Mouse (Mus musculus): Measurements from ENCODE around the gene Glis2. TPM values are rescaled to one million over a fixed set of nuclear protein-coding genes. Genes with fewer than 3 reads are reported as not detected.

Glis2 gene
- 9.2 and 10.5 TPM in 2 replicates for polyA plus RNA-seq (2015; fragmentation: Nextera tagmentation; extraction: Ambion mirVana)

DNA sequence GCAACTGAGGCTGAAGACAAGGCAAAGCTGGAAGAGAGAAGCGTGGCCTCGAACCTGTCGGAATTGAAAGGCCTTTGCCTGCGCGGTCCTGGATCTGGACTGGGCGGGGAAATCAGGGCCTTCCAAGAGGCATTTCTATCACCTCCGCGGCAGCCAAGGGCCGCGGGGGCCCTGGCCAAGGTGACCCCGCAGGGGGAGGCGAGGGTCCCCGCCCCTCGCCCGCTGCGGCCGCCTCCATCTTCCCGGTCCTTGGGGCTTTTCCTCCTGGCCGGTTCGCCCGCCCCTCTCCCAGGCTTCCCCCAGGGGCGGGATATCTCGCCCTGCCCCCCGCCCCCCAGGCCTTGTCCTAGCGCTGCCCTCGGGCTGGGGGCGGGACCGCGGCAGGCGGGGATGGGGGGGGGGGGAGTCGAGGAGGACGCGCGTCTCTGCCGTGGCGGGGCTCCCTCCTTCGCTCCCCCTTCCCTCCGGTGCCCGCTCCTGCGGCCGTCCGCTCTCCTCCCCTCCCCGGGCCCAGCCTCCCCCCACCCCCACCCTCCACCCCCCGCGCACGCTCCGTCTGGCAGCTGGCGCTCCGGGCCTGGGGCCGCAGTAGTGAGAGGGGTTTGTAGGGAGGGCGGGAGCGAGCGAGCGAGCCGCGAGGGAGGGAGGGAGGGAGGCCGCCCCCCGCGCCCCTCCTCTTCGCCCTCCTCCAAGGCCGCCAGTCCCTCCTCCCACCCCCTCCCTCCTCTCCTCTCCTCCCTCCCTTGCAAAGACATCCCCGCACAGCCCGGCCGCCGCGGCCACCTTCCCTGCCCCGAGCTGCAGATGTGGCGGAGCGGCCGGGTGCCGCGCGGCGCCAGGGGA, at the start of gene Glis2:
Glis2 (plus strand) TSS at position 743 of the 843 bp plus-strand sequence.
- no peak for TF ChIP-seq CTCF (IDR thresholded peaks at IDR 0.05; ENCODE audit: low read depth)

DNA sequence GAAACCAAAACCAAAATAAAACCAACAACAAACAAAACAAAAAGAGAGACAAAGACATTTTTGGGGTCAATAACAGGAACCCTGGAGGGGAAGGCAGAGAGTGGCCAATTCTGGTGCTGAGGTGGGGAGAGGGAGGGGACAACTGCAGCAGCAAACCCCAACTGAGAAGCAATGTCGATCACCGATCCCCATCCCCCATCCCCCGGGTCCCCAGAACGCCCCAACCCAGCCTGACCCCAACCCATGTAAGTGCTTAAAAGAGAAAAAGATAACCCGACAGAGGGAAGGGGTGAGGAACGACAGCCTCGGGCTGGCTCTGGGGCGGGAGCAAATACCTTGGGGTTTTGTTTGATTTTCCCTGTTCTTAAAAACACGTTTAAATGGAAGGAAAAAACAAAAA, 49.7 kb upstream of the Glis2 start:
- WGBS = 73% methylated on average over 9 of the region's 9 CpGs
- no peak overlapping the region for H3K27ac ChIP-seq (ENCODE audit: low read depth, low read length)
- H3K9ac ChIP-seq (ENCODE audit: low read depth, low read length) = no peak overlapping the region
- no peak for TF ChIP-seq CTCF (IDR thresholded peaks at IDR 0.05; ENCODE audit: low read depth)
- H3K4me3 ChIP-seq (ENCODE audit: low read depth, low read length) = no peak overlapping the region
- H3K9me3 ChIP-seq (ENCODE audit: control insufficient read depth) = no peaks in the 10 kb centered on the region
- H3K4me1 ChIP-seq (replicated peaks; ENCODE audit: control insufficient read depth, insufficient read depth, low read length) = 0 out of 2 replicates have a peak, but pooled peaks cover 3% of the 10 kb centered on the region
- no peaks in the 10 kb centered on the region for H3K27me3 ChIP-seq (replicated peaks; ENCODE audit: control insufficient read depth, insufficient read depth, low read length)
- H3K36me3 ChIP-seq (ENCODE audit: control insufficient read depth, insufficient read depth) = peaks cover 25% of the 10 kb centered on the region
- peak overlapping the region; percentile 13; the same call in 1 of the 2 replicates for H3K4me2 ChIP-seq (replicated peaks; ENCODE audit: low read depth)
- ATAC-seq = no peak

More for the DNA sequence above, at the start of gene Glis2:
- H3K9ac ChIP-seq (ENCODE audit: low read depth, low read length) = peak within 1 kb of the TSS; percentile 80
- peak within 1 kb of the TSS; percentile 96 for H3K4me2 ChIP-seq (replicated peaks; ENCODE audit: low read depth)
- H3K27me3 ChIP-seq (replicated peaks; ENCODE audit: control insufficient read depth, insufficient read depth, low read length) = no peaks in the 10 kb centered on the region
- peaks cover 3% of the 10 kb centered on the region; the same call in 1 of the 2 replicates for H3K4me1 ChIP-seq (replicated peaks; ENCODE audit: control insufficient read depth, insufficient read depth, low read length)
- H3K4me3 ChIP-seq (ENCODE audit: low read depth, low read length) = peak within 1 kb of the TSS; percentile 72
- H3K9me3 ChIP-seq (ENCODE audit: control insufficient read depth) = no peaks in the 10 kb centered on the region
- WGBS = 1% methylated on average over 18 of the region's 74 CpGs
- ATAC-seq = peak; percentile 53
- H3K36me3 ChIP-seq (ENCODE audit: control insufficient read depth, insufficient read depth) = no peaks in the 10 kb centered on the region
- H3K27ac ChIP-seq (ENCODE audit: low read depth, low read length) = peak within 1 kb of the TSS; percentile 75

DNA sequence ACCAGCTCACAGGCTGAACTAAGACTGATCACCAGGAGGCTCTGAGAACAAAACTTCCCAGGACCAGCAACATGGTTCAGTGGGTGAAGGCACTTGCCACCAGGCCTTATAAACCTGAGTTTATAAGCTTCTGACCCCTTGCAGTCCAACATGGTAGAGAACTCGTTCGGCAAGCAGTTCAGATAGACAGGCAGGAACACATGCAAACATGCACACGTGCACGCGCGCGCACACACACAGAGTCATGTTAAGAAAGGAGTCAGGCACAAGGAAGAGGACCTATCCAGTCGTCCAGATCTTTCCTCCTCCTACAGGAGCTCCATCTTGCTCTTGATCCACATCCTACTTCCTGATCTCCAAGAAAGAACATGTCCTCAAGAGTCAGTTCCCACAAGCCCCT, 47.7 kb upstream of the Glis2 start:
- no peak overlapping the region for H3K4me2 ChIP-seq (replicated peaks; ENCODE audit: low read depth)
- no peak overlapping the region for H3K4me3 ChIP-seq (ENCODE audit: low read depth, low read length)
- H3K9me3 ChIP-seq (ENCODE audit: control insufficient read depth) = no peaks in the 10 kb centered on the region
- H3K9ac ChIP-seq (ENCODE audit: low read depth, low read length) = no peak overlapping the region
- no peak for ATAC-seq
- 94% methylated on average over 8 of the region's 8 CpGs for WGBS
- H3K4me1 ChIP-seq (replicated peaks; ENCODE audit: control insufficient read depth, insufficient read depth, low read length) = 0 out of 2 replicates have a peak, but pooled peaks cover 3% of the 10 kb centered on the region
- no peak for TF ChIP-seq CTCF (IDR thresholded peaks at IDR 0.05; ENCODE audit: low read depth)
- H3K27ac ChIP-seq (ENCODE audit: low read depth, low read length) = no peak overlapping the region
- H3K36me3 ChIP-seq (ENCODE audit: control insufficient read depth, insufficient read depth) = peaks cover 25% of the 10 kb centered on the region
- no peaks in the 10 kb centered on the region for H3K27me3 ChIP-seq (replicated peaks; ENCODE audit: control insufficient read depth, insufficient read depth, low read length)

DNA sequence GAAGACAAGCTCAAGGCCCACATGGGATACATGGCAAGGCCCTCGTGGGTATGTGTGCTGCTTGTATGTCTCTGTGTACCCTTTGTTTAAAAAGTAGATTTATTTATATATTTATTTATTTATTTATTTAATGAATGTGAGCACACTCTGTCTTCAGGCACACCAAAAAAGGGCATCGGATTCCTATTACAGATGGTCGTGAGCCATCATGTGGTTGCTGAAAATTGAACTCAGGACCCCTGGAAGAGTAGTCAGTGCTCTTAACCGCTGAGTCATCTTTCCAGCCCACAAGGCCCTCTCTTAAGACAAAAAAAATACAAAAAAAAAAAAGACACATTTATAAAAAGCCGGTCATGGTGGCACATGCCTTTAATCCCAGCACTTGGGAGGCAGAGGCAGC, 46.9 kb upstream of the Glis2 start:
- no peak for TF ChIP-seq CTCF (IDR thresholded peaks at IDR 0.05; ENCODE audit: low read depth)
- Histone ChIP-seq H3K36me3 (ENCODE audit: control insufficient read depth, insufficient read depth) (peaks cover 25% of the 10 kb centered on the region), H3K4me1 (replicated peaks; ENCODE audit: control insufficient read depth, insufficient read depth, low read length) (peaks cover 4% of the 10 kb centered on the region; the same call in 1 of the 2 replicates), H3K27me3 (replicated peaks; ENCODE audit: control insufficient read depth, insufficient read depth, low read length) (no peaks in the 10 kb centered on the region), H3K4me3 (ENCODE audit: low read depth, low read length) (no peak overlapping the region), H3K9me3 (ENCODE audit: control insufficient read depth) (no peaks in the 10 kb centered on the region), H3K27ac (ENCODE audit: low read depth, low read length) (no peak overlapping the region), H3K9ac (ENCODE audit: low read depth, low read length) (no peak overlapping the region), H3K4me2 (replicated peaks; ENCODE audit: low read depth) (no peak overlapping the region)
- WGBS = 82% methylated on average over 5 of the region's 5 CpGs
- ATAC-seq = no peak

DNA sequence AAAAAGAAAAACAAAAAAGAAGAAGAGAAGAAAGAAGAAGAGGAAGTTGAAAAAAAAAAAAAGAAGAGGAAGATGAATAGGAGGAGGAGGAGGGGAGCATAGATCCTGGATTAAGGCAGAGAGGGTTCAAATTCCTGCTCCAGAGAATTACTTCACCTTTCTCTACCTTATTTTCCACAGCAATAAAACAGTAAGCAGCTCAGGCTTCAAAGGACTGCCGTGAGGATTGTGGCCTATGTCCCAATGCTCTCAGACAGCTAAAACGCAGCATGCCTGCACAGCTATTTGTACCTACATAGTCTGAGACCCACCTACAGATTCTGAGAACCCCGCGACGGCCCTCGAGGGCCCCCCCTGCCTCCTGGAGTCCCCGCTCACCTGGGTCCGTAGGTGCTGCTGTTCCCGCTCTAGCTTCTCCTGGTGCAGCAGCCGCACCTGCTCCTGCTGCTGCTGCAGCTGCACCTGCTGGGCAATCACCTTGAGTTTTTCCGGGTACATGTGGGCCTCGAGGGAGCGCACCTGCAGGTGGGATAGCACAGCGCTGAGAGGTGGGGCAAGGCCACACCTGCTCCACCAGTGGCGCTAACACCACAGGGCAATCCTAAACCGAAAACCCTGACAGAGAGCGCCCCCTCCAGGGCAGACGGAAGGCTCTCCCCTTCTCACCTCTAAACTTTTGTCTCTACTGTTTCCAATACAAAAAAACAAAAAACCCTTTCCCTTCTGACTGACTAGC, 45.4 kb upstream of the Glis2 start:
- Histone ChIP-seq H3K4me2 (replicated peaks; ENCODE audit: low read depth) (peak overlapping the region; percentile 43), H3K9ac (ENCODE audit: low read depth, low read length) (no peak overlapping the region), H3K9me3 (ENCODE audit: control insufficient read depth) (no peaks in the 10 kb centered on the region), H3K36me3 (ENCODE audit: control insufficient read depth, insufficient read depth) (peaks cover 25% of the 10 kb centered on the region), H3K4me3 (ENCODE audit: low read depth, low read length) (0 out of 2 replicates have a peak overlapping the region, but pooled peaks have one; percentile 1), H3K4me1 (replicated peaks; ENCODE audit: control insufficient read depth, insufficient read depth, low read length) (peaks cover 14% of the 10 kb centered on the region), H3K27me3 (replicated peaks; ENCODE audit: control insufficient read depth, insufficient read depth, low read length) (no peaks in the 10 kb centered on the region), H3K27ac (ENCODE audit: low read depth, low read length) (peak overlapping the region; percentile 37)
- WGBS = 41% methylated on average over 18 of the region's 18 CpGs
- ATAC-seq = peak; percentile 95
- peak; percentile 80 for TF ChIP-seq CTCF (IDR thresholded peaks at IDR 0.05; ENCODE audit: low read depth)

DNA sequence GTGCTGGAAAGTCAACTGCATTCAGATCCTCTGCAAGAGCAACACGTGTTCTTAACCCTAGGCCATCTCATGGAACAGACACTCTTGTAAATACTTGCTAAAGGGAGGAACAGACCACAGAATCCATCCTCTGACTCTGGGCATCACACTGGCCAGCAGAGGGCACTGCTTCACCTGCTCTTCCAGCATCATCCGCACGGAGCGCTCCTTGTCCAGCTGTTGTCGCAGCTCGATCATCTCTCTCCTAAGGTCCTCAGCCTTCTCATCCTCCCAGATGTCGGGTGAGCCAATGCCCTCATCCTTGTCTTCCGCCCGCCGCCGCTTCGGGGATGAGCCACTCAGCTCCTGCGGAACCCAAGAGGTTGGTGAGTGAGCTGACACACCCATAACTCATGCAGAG, 43.5 kb upstream of the Glis2 start:
- Histone ChIP-seq H3K36me3 (ENCODE audit: control insufficient read depth, insufficient read depth) (peaks cover 13% of the 10 kb centered on the region), H3K9ac (ENCODE audit: low read depth, low read length) (no peak overlapping the region), H3K4me3 (ENCODE audit: low read depth, low read length) (no peak overlapping the region), H3K9me3 (ENCODE audit: control insufficient read depth) (no peaks in the 10 kb centered on the region), H3K4me1 (replicated peaks; ENCODE audit: control insufficient read depth, insufficient read depth, low read length) (peaks cover 12% of the 10 kb centered on the region), H3K4me2 (replicated peaks; ENCODE audit: low read depth) (no peak overlapping the region; the same call in 1 of the 2 replicates), H3K27ac (ENCODE audit: low read depth, low read length) (no peak overlapping the region), H3K27me3 (replicated peaks; ENCODE audit: control insufficient read depth, insufficient read depth, low read length) (no peaks in the 10 kb centered on the region)
- peak; percentile 34; the same call in 1 of the 2 replicates for ATAC-seq
- WGBS = 25% methylated on average over 13 of the region's 13 CpGs
- TF ChIP-seq CTCF (IDR thresholded peaks at IDR 0.05; ENCODE audit: low read depth) = peak; percentile 100
